Mouse (Mus musculus) neural tube, embryonic 15.5 days (tissue): ENCODE measurements at regions not wholly inside any gene's neighbourhood (a gene's known extent, or its start where the extent isn't known, plus 50 kb on each side); places are given as distances from the start of the nearest gene placed in this dataset.

Experiments used
- ATAC-seq: fragments of 200-750 bp; cut with Nextera tagmentation; 2 replicates; pipeline ENCODE4 v1.8.0; 2017; ENCODE audit warnings: mild to moderate bottlenecking, moderate TSS enrichment, moderate library complexity; ENCODE audit not compliant: low FRiP score
- H3K27ac ChIP-seq: fragments of 300-500 bp; sonication (generic); replicated peaks from 2 replicates; pipeline ENCODE4 v1.5.1; 2015; ENCODE audit warnings: mild to moderate bottlenecking, inconsistent platforms
- H3K27me3 ChIP-seq: fragments of 300-500 bp; sonication (generic); replicated peaks from 2 replicates; pipeline ENCODE4 v1.6.1; 2015; ENCODE audit warnings: inconsistent platforms
- H3K36me3 ChIP-seq: fragments of 300-500 bp; sonication (generic); 2 replicates; pipeline ENCODE4 v1.6.1; 2015; ENCODE audit warnings: inconsistent platforms
- H3K4me1 ChIP-seq: fragments of 300-500 bp; sonication (generic); 2 replicates; pipeline ENCODE4 v1.6.1; 2015; ENCODE audit warnings: inconsistent platforms
- H3K4me2 ChIP-seq: fragments of 300-500 bp; sonication (generic); 2 replicates; pipeline ENCODE4 v1.6.1; 2015; ENCODE audit warnings: inconsistent platforms, mild to moderate bottlenecking, moderate library complexity
- H3K4me3 ChIP-seq: fragments of 300-500 bp; sonication (generic); replicated peaks from 2 replicates; pipeline ENCODE4 v1.5.1; 2015; ENCODE audit warnings: mild to moderate bottlenecking, inconsistent platforms
- H3K9ac ChIP-seq: fragments of 300-500 bp; sonication (generic); replicated peaks from 2 replicates; pipeline ENCODE4 v1.6.1; 2015; ENCODE audit warnings: mild to moderate bottlenecking, inconsistent platforms
- H3K9me3 ChIP-seq: fragments of 300-500 bp; sonication (generic); replicated peaks from 2 replicates; pipeline ENCODE4 v1.6.1; 2016; ENCODE audit warnings: inconsistent platforms
- WGBS: fragments of 180-500 bp; shearing (Covaris S2); methylation state at CpG from one replicate; pipeline ENCODE4 v1.1.7; 2015; ENCODE audit warnings: mixed read lengths; 5-methylcytosine and 5-hydroxymethylcytosine counted together

DNA sequence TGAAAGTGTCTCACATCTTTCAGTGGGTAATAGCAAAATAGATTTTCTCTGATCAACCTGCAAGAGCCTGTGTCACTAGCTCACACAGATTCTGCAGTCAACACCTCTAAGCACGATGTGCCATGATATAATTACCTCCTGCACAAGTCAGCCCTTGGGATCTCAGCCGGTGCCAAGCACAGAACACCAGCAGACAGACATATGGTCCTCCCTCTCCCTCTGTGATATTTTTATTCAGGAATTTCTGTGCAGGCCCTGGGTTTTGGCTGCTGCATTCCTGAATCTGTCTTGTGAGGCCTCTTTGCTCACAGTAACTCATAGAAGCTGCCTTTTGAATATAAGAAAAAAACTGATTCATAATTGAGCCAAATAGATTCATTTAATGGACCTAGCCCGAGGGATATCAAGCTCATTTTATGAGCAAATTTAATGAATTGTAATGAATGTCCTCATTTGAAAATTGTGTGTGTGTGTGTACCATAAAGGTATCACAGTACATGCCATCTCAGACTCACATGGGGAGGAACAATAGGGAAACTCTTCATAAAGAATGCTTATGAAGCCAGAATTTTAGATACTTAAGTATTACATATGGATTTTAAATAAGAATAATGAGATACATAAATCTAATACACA lies 206.7 kb upstream of the Pitrm1 start:
- Histone ChIP-seq H3K9ac (no peak overlapping the region), H3K4me1 (0 out of 2 replicates have a peak, but pooled peaks cover 7% of the 10 kb centered on the region), H3K9me3 (no peaks in the 10 kb centered on the region), H3K27me3 (no peaks in the 10 kb centered on the region), H3K4me2 (no peak overlapping the region), H3K36me3 (no peaks in the 10 kb centered on the region), H3K27ac (no peak overlapping the region), H3K4me3 (no peak overlapping the region)
- peak; percentile 41; the same call in 1 of the 2 replicates for ATAC-seq
- WGBS, result 34% methylated on average over 3 of the region's 3 CpGs

DNA sequence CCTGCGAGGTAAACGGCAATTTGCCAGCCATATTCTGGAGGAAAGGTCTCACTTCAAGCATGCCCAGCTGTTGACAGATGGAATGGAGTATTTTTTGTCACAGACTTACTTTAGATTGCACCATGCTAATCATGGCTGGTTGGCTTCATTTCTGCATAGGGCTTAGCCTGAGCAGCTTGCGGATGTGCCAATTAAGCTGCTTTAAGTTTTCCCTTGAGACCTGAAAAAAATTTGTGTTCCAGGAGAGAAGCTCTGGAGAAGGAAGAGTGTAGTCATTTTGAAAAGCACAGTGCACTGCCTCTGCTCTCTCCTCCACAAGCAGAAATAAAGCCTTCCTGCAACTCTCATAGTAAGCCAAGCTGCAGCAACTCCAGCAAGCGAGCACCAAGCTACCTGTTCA lies 182.8 kb upstream of the Pitrm1 start:
- H3K36me3 ChIP-seq, result no peaks in the 10 kb centered on the region
- ATAC-seq, result peak; percentile 77
- no peak overlapping the region for H3K4me3 ChIP-seq
- no peaks in the 10 kb centered on the region for H3K9me3 ChIP-seq
- H3K27ac ChIP-seq, result no peak overlapping the region
- no peaks in the 10 kb centered on the region for H3K4me1 ChIP-seq
- no peak overlapping the region for H3K4me2 ChIP-seq
- no peaks in the 10 kb centered on the region for H3K27me3 ChIP-seq
- WGBS, result 66% methylated on average over 4 of the region's 4 CpGs
- no peak overlapping the region for H3K9ac ChIP-seq

DNA sequence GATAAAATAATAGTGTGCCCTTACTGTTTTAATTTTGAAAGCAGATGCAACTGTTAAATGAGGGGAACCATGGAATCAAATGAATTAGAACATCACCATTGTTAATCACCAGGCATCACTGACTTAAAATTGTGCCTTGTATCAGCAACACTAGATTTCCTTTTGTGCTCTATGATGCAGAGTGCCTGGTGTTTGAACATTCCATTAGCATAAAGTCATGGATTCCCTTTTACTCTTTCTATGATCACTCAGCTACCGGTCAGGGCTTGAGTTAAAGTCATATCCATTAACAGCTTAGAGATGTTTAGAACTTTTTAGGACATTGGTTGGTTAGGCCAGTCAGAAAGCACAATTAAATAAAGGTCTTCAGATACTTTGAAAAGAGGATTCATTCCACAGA lies 180.3 kb upstream of the Pitrm1 start:
- WGBS, result 84% methylated on average over 1 of the region's 1 CpGs
- Histone ChIP-seq H3K4me1 (no peaks in the 10 kb centered on the region), H3K36me3 (no peaks in the 10 kb centered on the region), H3K27me3 (no peaks in the 10 kb centered on the region), H3K4me2 (no peak overlapping the region), H3K9me3 (no peaks in the 10 kb centered on the region), H3K9ac (no peak overlapping the region), H3K4me3 (no peak overlapping the region), H3K27ac (no peak overlapping the region)
- no peak for ATAC-seq

DNA sequence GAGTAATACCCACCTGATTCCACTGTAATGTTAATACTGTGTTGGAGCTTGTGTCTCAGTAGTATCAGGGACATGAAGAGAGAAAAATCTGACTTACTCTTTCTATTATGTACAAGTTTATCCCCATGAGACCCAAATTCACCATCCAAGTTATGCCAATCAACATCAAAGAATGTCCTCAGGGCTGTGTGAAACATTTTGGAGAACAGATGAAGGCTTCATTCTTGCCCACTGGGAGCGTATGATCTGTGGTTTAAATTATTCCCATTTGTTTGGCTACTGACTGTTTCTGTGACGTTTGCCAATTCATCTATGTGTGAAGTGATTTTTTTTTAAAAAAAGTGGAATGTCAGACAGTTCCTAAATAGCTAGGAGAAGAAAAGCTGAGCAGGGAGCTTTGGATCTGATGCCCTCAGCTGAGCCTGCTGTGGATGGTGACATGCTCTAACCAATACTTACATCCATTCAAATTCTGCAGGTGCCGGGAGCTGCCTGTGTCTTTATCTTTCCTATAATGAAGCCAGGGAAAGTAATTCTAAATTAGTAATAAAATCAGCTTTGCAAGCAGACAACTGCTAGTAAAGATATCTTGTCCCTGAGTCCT lies 173.3 kb upstream of the Pitrm1 start:
- WGBS, result 65% methylated on average over 3 of the region's 3 CpGs
- Histone ChIP-seq H3K9me3 (no peaks in the 10 kb centered on the region), H3K27me3 (no peaks in the 10 kb centered on the region), H3K36me3 (no peaks in the 10 kb centered on the region), H3K4me1 (no peaks in the 10 kb centered on the region), H3K4me3 (no peak overlapping the region), H3K4me2 (no peak overlapping the region), H3K9ac (no peak overlapping the region), H3K27ac (no peak overlapping the region)
- ATAC-seq, result no peak

DNA sequence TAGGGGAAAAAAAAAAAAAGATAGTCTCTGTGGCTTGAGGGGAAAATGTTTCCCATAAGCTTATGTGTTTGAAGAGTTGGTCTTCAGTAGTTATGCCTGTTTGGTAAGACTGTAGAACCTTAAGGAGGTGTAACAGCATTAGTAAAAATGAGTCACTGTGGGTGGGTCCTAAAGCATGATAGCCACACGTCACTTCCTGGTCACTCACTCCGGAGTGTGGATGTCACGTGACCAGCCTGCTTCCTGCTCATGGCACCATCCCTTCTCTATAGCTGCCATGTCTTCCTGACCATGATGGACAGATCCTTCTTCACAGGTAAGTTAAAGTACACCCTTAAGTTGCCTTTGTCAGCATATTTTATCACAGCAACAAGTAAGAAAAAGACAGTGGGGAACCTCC lies 170.0 kb upstream of the Pitrm1 start:
- H3K27ac ChIP-seq, result no peak overlapping the region
- H3K4me3 ChIP-seq, result no peak overlapping the region
- no peaks in the 10 kb centered on the region for H3K4me1 ChIP-seq
- H3K27me3 ChIP-seq, result no peaks in the 10 kb centered on the region
- no peak overlapping the region for H3K4me2 ChIP-seq
- H3K9ac ChIP-seq, result no peak overlapping the region
- ATAC-seq, result no peak
- WGBS, result 95% methylated on average over 3 of the region's 3 CpGs
- H3K9me3 ChIP-seq, result no peaks in the 10 kb centered on the region
- no peaks in the 10 kb centered on the region for H3K36me3 ChIP-seq

DNA sequence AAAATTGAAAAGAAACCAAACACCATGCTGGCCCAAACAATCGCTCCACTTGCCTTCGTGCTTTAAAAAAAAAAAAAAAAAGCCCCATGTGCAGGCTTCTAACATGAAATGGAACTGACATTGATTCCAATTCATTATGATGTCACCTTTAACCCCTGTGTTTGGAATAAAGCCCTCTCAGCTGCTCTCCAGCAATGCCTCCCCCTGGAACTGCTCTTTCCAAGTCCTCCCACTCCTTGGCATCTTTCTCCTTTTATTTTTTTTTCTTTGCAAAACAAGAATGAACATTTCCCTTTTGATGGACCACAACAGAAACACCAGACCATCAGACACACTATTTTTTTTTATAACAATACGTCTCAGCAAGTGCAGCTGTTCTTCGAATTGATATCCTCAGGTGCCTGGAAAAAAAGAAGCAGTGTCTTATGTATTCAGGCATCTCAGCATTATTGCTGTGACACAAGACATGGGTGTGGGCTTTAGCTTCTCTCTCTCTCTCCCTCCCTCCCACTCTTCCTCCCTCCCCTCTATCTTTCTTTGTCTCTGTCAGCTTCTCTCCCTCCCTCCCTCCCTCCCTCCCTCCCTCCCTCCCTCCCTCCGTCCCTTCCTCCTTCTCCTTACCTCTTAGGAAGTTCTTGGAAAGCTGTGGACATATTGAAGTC lies 152.3 kb upstream of the Pitrm1 start:
- H3K4me2 ChIP-seq, result no peak overlapping the region
- H3K4me1 ChIP-seq, result no peaks in the 10 kb centered on the region
- H3K9me3 ChIP-seq, result no peaks in the 10 kb centered on the region
- H3K27ac ChIP-seq, result no peak overlapping the region
- no peaks in the 10 kb centered on the region for H3K27me3 ChIP-seq
- no peak for ATAC-seq
- no peak overlapping the region for H3K9ac ChIP-seq
- H3K4me3 ChIP-seq, result no peak overlapping the region
- WGBS, result 81% methylated on average over 4 of the region's 5 CpGs
- H3K36me3 ChIP-seq, result no peaks in the 10 kb centered on the region

- no peak overlapping the region for H3K4me3 ChIP-seq
- H3K4me2 ChIP-seq, result no peak overlapping the region
- H3K4me1 ChIP-seq, result no peaks in the 10 kb centered on the region
- no peak for ATAC-seq
- 95% methylated on average over 1 of the region's 1 CpGs for WGBS
- no peaks in the 10 kb centered on the region for H3K36me3 ChIP-seq
- H3K9me3 ChIP-seq, result no peaks in the 10 kb centered on the region
- H3K27ac ChIP-seq, result no peak overlapping the region
- H3K9ac ChIP-seq, result no peak overlapping the region
- H3K27me3 ChIP-seq, result no peaks in the 10 kb centered on the region
Observed at GRCm38 (mm10) chr13:6397648-6398047, 150.3 kb upstream of the Pitrm1 start.

DNA sequence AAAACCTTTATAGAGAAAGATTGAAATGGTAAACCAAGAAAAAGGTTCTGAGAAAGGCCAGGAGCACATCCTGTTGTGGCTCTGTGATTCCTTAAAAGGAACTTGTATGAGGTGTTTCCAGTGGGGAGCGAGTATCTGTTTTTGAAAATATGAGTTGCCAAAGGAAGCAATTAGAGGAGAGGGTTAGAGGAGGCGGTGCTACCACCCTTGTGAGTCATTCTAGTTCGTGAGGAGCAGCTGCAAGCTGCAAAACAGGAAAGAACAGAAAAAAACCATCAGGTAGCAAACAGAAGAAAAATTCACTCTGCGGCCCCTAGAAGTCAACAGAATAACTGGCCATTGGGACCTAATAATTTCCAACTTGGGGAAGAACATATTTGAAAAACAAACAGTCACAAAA lies 116.1 kb upstream of the Pitrm1 start:
- Histone ChIP-seq H3K4me3 (no peak overlapping the region), H3K27me3 (no peaks in the 10 kb centered on the region), H3K36me3 (no peaks in the 10 kb centered on the region), H3K4me1 (no peaks in the 10 kb centered on the region), H3K9ac (no peak overlapping the region), H3K27ac (no peak overlapping the region), H3K4me2 (no peak overlapping the region), H3K9me3 (no peaks in the 10 kb centered on the region)
- 78% methylated on average over 4 of the region's 4 CpGs for WGBS
- no peak for ATAC-seq

- Histone ChIP-seq H3K27me3 (no peaks in the 10 kb centered on the region), H3K27ac (no peak overlapping the region), H3K4me2 (no peak overlapping the region), H3K9ac (no peak overlapping the region), H3K4me3 (no peak overlapping the region), H3K9me3 (no peaks in the 10 kb centered on the region), H3K36me3 (no peaks in the 10 kb centered on the region), H3K4me1 (no peaks in the 10 kb centered on the region)
- ATAC-seq, result no peak
Observed at GRCm38 (mm10) chr13:6446976-6447375, 101.0 kb upstream of the Pitrm1 start.

DNA sequence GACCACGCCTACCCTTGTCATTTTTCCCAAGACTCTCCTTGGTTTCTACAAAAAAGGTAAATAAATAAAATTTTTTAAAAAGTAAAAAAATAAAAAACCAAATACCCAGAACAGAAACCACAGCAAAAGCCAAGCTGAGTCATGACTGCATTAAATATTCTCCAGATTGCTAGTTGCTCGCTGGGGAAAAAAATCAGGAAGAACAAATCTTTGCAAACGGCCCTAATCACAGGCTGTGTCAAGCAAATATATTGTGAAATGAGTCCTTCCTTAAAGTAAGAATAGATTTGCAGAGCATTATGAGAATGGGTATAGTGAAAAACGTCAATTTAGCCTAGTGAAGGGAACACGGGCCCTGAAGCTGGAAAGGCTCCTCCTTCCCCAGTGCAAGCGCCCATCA lies 86.6 kb upstream of the Pitrm1 start:
- H3K4me2 ChIP-seq, result no peak overlapping the region
- H3K27ac ChIP-seq, result no peak overlapping the region
- no peak overlapping the region for H3K4me3 ChIP-seq
- no peak overlapping the region for H3K9ac ChIP-seq
- ATAC-seq, result no peak
- H3K27me3 ChIP-seq, result no peaks in the 10 kb centered on the region
- H3K4me1 ChIP-seq, result no peaks in the 10 kb centered on the region
- H3K36me3 ChIP-seq, result no peaks in the 10 kb centered on the region
- H3K9me3 ChIP-seq, result no peaks in the 10 kb centered on the region
- 89% methylated on average over 6 of the region's 6 CpGs for WGBS

- Histone ChIP-seq H3K27ac (no peak overlapping the region), H3K9ac (no peak overlapping the region), H3K4me2 (no peak overlapping the region), H3K36me3 (no peaks in the 10 kb centered on the region), H3K4me1 (peaks cover 19% of the 10 kb centered on the region; the same call in 1 of the 2 replicates), H3K27me3 (no peaks in the 10 kb centered on the region), H3K9me3 (no peaks in the 10 kb centered on the region), H3K4me3 (no peak overlapping the region)
- WGBS, result 51% methylated on average over 9 of the region's 9 CpGs
- no peak for ATAC-seq
Observed at GRCm38 (mm10) chr13:6465911-6466419, 82.0 kb upstream of the Pitrm1 start.
